Mouse (Mus musculus): Measurements from ENCODE around the gene Gm28998. TPM values are rescaled to one million over a fixed set of nuclear protein-coding genes. Genes with fewer than 3 reads are reported as not detected.
"Not testable (repeated sequence)": the region's sequence is repeated elsewhere in the genome, so short reads cannot be mapped to it uniquely, and the experiment has no call there.

Gene Gm28998
- polyA plus RNA-seq (2015; fragmentation: Nextera tagmentation; extraction: Ambion mirVana) = not detected in 2 replicates

DNA sequence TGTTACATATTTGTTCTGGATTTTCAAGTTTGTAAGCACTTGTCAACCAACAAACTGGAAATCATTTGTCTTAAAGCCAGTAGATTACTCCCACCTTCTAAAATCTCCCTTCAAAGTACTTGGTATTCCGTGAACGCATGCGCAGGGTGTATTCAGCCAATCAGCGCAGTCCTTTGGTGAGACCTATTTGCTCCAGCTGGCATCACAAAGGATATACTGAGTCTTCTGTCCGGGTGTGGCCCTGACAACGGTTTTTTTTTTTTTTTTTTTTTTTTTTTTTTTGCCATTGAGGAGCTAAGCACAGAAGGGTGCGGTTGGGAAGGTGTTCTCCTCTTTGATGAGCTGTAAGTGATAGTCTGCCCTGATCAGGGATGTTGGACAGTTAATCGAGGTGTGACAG, at the start of gene Gm28998:
Gene Gm28998, plus strand, starts transcription at position 301 of the 400 bp plus-strand sequence.
- ATAC-seq (ENCODE audit: borderline replicate concordance, extremely low read depth, low FRiP score, low TSS enrichment); H3K9me3 ChIP-seq; H3K4me2 ChIP-seq; H3K4me3 ChIP-seq; H3K27me3 ChIP-seq; H3K27ac ChIP-seq; H3K9ac ChIP-seq; H3K36me3 ChIP-seq; H3K4me1 ChIP-seq: not testable (repeated sequence)
- WGBS = no CpG with 5 or more reads among the region's 8 CpGs

Other genes starting within 250 kb of the Gm28998 start
- not detected in 2 replicates for gene Gm21244, start 84.5 kb upstream of the Gm28998 start, polyA plus RNA-seq (2015; fragmentation: Nextera tagmentation; extraction: Ambion mirVana)
- not detected in 2 replicates for gene Gm21788, start 151.2 kb downstream of the Gm28998 start, polyA plus RNA-seq (2015; fragmentation: Nextera tagmentation; extraction: Ambion mirVana)